Mouse (Mus musculus) bone marrow, adult 2 months (tissue): Measurements from ENCODE around the gene Fam217b. TPM values are rescaled to one million over a fixed set of nuclear protein-coding genes. Genes with fewer than 3 reads are reported as not detected.
A peak's percentile ranks its signal among the peaks of the same experiment; 100 is the strongest.

Experiments
- H3K27ac ChIP-seq: fragments of 200-500 bp; 2 replicates; pipeline ENCODE4 v1.5.1; 2012; ENCODE audit warnings: low read depth, mild to moderate bottlenecking, control low read depth, inconsistent platforms, low read length; ENCODE audit not compliant: control insufficient read depth, poor library complexity, insufficient read depth
- H3K4me1 ChIP-seq: fragments of 200-500 bp; 2 replicates; pipeline ENCODE4 v1.6.1; 2011; ENCODE audit warnings: low read length; ENCODE audit not compliant: control insufficient read depth, insufficient read depth
- H3K4me3 ChIP-seq: fragments of 200-500 bp; replicated peaks from 2 replicates; pipeline ENCODE3; 2011; ENCODE audit warnings: mild to moderate bottlenecking, low read depth, low read length, control low read depth; ENCODE audit not compliant: control insufficient read depth
- CTCF ChIP-seq: fragments of 200-500 bp; IDR thresholded peaks from 2 replicates; pipeline ENCODE4 v1.5.1; 2011; ENCODE audit warnings: low read length, control low read depth; ENCODE audit not compliant: control insufficient read depth, insufficient read depth
- POLR2A ChIP-seq: fragments of 200-500 bp; IDR thresholded peaks from 2 replicates; pipeline ENCODE4 v1.6.1; 2011; ENCODE audit warnings: low read depth, mild to moderate bottlenecking, control low read depth, low read length, borderline replicate concordance; ENCODE audit not compliant: control insufficient read depth
- WGBS: fragments of 180-500 bp; shearing (Covaris S2); methylation state at CpG from one replicate; pipeline ENCODE4 v1.1.7; 2018; 5-methylcytosine and 5-hydroxymethylcytosine counted together
- polyA plus RNA-seq: library from polyadenylated mRNA; stranded (reverse); fragments of >200 nt; gene quantifications from 2 replicates; pipeline ENCODE4 v1.2.4, GENCODE M21; 2011; ENCODE audit warnings: low replicate concordance; ENCODE audit not compliant: missing spikeins, insufficient read depth, insufficient read length

Fam217b gene
- polyA plus RNA-seq, 1 experiment: 8.6 TPM

DNA sequence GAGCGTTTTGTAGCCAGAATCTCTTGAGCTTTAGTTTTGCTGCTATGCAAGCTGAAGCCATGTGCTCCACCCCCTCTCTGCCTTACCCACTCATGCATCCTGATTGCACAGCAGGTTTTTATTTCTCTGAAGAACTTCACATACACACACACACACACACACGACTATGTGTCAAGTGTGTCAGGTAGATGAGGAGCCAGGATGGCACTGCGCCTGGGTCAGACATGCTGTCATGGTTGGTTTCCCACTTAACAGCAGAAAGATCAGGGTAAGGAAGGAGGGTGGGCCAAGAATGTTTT, 775 bp downstream of the Fam217b start:
- peak overlapping the region; percentile 73 for H3K4me3 ChIP-seq

DNA sequence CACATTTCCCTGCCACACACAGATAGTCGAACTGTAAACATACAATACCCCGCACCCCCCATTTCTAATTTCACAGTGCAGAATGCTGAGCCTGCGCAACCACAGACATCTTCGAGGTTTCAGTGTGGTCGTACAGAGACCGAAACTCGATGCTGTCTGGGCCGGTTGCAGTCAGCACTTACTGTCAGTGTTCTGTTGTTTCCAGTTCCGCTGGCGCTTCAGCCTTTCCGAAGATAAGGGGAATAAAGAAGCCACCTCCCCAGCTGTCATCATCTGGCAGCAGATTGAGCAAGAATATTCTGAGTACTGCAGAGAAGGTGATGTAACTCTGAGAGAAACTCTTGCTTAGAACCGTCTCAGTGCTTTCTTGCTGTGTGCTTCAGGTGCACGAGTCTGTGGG, 2.1 kb downstream of the Fam217b start:
- peak overlapping the region; percentile 66 for H3K4me3 ChIP-seq
- no peak for TF ChIP-seq POLR2A
- no peak for TF ChIP-seq CTCF
- peak overlapping the region; percentile 89 for H3K27ac ChIP-seq
- 22% methylated on average over 13 of the region's 13 CpGs for WGBS
- H3K4me1 ChIP-seq: peaks cover 2% of the 10 kb centered on the region

More for the DNA sequence above, 775 bp downstream of the Fam217b start:
- H3K4me1 ChIP-seq: peaks cover 2% of the 10 kb centered on the region
- no peak overlapping the region for H3K27ac ChIP-seq
- WGBS: 34% methylated on average over 3 of the region's 3 CpGs
- TF ChIP-seq POLR2A: no peak
- no peak for TF ChIP-seq CTCF

DNA sequence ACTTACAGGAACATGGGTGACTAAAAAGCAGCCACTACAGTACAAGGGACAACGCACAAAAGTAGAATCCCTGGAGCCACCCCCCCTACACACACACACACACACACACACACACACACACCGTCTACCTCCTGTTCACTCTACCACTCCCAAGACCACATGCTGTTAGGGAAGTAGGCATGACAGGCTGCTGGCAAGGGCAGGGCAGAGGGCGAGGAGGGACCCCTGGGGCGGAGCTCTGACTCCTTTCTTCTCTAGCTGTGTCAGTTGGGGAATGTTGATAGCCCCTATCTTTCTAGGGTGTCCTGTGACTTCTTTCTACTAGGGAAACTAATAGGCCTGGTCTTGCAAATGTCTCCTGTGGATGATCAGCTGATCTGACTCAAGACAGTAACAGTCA, 2.6 kb downstream of the Fam217b start:
- TF ChIP-seq CTCF (no peak), POLR2A (no peak)
- WGBS: 28% methylated on average over 4 of the region's 4 CpGs
- H3K27ac ChIP-seq: peak overlapping the region; percentile 68

DNA sequence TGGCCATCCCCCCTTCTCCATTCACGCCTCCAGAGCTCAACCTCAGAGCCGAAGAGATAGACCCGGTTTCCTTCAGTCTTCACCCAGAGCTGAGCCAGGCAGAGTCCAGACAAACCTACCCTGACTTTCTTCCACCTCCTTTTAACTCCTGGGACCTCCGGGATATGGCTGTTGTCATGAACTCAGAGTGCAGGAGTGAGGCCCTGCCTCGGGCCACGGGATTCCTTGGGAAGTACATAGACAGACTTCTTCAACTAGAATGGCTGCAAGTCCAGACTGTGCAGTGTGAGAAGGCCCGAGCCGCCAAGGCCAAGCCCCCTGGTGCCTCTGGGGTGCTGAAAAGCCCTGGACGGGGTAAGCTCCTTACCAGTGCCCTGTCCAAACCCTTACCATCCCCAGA, 6.3 kb downstream of the Fam217b start:
- TF ChIP-seq POLR2A: no peak
- TF ChIP-seq CTCF: no peak
- 81% methylated on average over 9 of the region's 9 CpGs for WGBS
- no peaks in the 10 kb centered on the region; the same call in 1 of the 2 replicates for H3K4me1 ChIP-seq
- no peak overlapping the region for H3K27ac ChIP-seq
- H3K4me3 ChIP-seq: no peak overlapping the region

More for the DNA sequence above, 2.6 kb downstream of the Fam217b start:
- Histone ChIP-seq H3K4me3 (no peak overlapping the region), H3K4me1 (peaks cover 2% of the 10 kb centered on the region)

DNA sequence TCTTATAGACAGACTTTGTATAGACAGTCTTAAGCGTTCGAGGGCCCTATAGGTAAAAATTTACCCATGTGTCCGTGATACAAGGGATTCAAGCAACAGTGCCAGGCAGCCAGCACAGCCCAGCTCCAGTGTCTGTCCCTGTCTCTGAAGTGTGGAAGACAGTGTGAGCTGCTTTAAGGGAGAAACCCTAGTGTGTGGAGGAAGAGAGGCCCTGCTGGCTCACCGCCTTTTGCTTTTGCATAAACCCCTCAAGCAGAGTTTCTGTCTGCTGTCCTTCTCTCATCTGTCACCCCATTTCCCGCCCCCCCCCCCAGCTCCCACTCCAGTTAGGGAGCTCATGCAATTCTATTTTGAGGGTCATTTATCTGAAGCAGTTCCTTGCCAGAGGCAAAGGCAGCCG, 7.3 kb downstream of the Fam217b start:
- H3K4me3 ChIP-seq: no peak overlapping the region
- no peak for TF ChIP-seq POLR2A
- no peak for TF ChIP-seq CTCF
- no peak overlapping the region for H3K27ac ChIP-seq
- 83% methylated on average over 6 of the region's 6 CpGs for WGBS
- no peaks in the 10 kb centered on the region; the same call in 1 of the 2 replicates for H3K4me1 ChIP-seq

DNA sequence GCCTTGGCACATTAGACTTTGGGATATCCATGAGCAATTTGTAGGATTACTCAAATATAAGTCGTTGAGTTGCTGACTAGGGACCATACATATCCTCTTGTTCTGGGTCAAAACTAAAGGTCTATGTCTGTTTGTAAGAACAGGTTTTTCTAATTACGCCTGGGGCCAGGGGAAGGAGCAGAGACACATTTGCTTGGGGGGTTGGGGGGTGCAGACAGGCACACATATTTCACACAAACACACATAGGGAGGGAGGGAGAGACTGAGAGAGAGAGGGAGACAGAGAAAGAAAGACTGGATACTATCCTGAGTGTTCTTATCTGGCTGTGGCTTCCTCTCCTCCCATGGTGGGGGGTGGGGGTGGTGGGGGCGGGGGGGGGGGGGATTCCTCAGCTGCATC, 7.9 kb downstream of the Fam217b start:
- WGBS: 53% methylated on average over 3 of the region's 3 CpGs
- TF ChIP-seq CTCF: no peak
- no peak for TF ChIP-seq POLR2A
- no peaks in the 10 kb centered on the region; the same call in 1 of the 2 replicates for H3K4me1 ChIP-seq
- H3K27ac ChIP-seq: no peak overlapping the region
- no peak overlapping the region for H3K4me3 ChIP-seq

DNA sequence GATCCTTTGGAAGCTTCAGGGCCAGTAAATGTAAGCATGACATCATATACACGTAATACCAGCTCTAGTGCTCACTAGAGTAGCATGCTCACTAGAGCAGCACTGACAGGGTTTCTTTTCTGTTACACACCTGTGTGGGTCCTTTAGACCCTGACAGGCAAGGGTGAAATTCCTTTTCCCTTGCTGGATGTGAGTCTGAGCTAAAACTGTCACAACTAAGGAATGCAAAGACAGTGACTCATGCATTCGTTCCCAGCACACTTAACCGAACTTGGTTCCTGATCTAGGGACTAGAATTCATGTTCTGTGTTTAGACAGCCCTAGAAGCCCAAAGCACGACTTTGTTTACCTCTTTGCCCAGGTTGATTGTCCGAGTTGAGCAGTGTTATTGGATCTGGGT, 8.9 kb downstream of the Fam217b start:
- WGBS: 79% methylated on average over 5 of the region's 5 CpGs
- H3K4me3 ChIP-seq: no peak overlapping the region
- TF ChIP-seq CTCF (no peak), POLR2A (no peak)
- H3K4me1 ChIP-seq: no peaks in the 10 kb centered on the region
- no peak overlapping the region for H3K27ac ChIP-seq

DNA sequence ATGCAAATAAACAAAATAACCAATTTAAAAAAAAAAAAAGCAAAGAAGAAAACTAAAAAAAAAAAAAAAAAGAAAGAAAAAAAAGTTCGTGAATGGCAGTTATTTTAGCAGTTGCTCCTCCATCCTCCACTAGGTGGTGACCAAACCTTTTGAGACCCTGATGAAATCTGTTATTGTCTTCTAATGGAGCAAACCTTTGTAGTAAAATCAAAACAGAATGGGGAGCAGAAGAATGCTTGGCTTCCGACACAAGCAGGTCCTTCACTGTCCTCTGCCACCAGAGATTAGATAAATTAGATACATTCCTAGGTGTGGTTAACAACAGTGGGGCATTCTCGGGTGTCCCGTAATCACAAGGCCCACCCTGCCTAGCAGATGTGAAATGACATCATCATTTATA, 11.9 kb downstream of the Fam217b start:
- Histone ChIP-seq H3K4me3 (no peak overlapping the region), H3K4me1 (no peaks in the 10 kb centered on the region)
- WGBS: 40% methylated on average over 4 of the region's 4 CpGs

DNA sequence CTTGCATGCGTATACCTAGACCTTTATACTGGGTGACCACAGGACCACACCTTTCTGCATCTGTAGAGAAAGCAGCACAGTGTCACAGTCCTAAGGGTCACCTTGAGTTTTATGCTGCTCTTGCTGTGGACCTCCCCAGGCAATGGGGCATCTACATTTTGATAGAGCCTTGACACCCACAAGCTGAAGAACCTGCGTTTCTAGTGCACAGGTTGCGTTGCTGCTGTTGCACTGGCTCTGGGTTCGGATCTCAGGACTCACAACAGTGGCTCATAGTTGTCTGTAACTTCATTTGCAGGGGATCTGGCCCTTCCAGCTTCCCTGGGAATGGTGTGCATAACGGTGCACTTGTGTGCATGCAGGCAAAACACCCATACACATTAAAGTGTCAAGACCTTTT, 12.9 kb downstream of the Fam217b start:
- WGBS: 79% methylated on average over 5 of the region's 5 CpGs
- TF ChIP-seq CTCF (no peak), POLR2A (no peak)
- Histone ChIP-seq H3K4me1 (no peaks in the 10 kb centered on the region), H3K4me3 (no peak overlapping the region), H3K27ac (no peak overlapping the region)

More for the DNA sequence above, 11.9 kb downstream of the Fam217b start:
- H3K27ac ChIP-seq: no peak overlapping the region
- no peak for TF ChIP-seq CTCF
- TF ChIP-seq POLR2A: no peak
